Mouse (Mus musculus) CD4-positive, CD25-positive, alpha-beta regulatory T cell (primary cell): ENCODE results near the gene Mars. TPM values are rescaled to one million over a fixed set of nuclear protein-coding genes. Genes with fewer than 3 reads are reported as not detected.

Experiments used
- polyA plus RNA-seq: library from polyadenylated mRNA; unstranded; fragments of 100-300 nt; shearing (Covaris generic); gene quantifications from one replicate; pipeline ENCODE4 v1.2.1, GENCODE M21; 2017

Gene Mars
- polyA plus RNA-seq: 74.3 TPM

DNA sequence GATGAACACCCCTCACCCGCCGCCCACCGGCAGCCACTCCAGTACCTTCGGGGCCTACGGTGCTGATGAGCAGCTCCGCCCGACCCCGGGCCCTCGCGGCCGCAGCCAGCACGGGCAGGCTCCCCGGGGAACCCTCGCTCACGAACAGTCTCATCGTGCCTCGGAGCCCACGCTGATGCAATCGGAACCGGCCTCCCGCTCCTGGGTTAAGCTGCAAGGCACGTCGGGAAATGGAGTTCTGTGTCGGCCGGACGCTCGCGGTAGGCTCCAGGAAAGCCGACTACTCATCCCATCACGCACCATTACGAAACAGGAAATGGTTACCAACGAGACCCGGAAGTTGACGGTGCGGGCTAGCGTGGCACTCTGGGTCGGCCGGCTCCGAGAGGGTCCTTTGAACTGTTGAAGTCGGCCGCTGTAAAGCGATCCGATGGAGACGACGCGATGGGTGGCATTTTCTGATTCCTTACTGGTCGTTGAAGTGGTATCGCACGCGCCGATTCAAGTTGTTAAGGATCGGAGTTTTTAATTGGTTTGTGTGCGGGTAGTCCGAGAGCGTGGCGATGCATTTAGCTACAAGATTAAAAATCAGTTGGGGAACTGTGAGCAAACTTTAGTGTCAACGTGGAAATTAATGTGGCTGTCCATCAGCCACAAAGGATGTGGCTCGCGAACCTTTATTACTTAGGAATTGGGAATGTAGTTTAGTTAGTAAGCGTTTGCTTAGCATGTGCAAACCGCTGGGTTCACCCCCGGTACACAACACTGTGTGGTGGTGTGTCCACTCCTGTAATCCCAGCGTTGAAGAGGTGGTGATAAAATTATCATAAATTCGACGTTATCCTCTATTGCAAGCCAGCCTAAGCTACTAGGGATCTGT is at the start of gene Mars:
Gene Mars, minus strand, starts transcription at position 311 of the 880 bp plus-strand sequence.

DNA sequence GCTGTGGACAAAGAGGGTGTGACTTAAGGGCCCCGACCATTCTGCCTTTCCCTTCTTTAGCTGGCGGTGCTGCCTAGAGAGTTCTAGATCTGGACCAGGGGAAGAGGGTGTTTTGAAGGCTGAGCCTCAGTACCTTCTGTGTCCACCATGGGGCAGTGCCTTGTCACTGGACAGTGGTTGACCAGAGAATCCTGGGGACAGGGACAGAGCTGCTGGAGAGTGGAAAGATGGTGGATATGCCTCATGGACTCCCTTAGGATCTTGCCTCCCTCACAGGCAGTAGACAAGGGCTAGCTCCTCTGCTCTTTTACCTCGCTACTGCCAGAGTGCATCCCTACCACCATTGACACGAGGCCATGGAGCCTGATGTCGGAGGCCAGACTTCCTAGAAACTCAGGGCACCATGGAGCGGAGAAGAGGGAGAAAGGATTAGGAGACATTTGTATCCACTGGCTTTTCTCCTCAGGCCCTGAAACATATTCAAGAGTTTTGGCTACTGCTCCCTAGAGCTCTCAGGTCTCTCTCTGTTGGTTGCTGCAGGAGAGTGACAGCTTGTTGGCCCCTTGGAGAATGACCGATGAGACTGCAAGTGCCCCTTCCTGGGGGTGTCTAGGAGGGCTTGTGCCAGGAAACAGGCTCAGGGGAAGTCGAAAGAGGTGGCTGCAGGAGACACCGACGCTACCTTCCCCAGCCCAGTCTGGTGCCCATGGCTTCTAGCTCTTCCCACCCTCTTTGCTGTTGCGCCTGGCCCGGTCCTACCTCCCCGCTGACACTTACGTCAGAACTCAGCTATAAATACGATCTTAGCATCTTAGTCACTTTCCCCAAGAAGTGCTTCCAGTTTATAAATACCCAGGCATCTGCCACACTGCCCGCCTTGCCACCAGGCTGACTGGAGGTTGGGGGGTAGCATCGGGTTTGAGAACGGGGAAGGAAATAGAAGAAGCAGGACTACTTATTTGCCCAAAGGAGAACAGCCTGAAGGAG is 42.6 kb upstream of the Mars start, which contains the start of gene Inhbe:
Gene Inhbe, minus strand, starts transcription at position 503 of the 987 bp plus-strand sequence.

DNA sequence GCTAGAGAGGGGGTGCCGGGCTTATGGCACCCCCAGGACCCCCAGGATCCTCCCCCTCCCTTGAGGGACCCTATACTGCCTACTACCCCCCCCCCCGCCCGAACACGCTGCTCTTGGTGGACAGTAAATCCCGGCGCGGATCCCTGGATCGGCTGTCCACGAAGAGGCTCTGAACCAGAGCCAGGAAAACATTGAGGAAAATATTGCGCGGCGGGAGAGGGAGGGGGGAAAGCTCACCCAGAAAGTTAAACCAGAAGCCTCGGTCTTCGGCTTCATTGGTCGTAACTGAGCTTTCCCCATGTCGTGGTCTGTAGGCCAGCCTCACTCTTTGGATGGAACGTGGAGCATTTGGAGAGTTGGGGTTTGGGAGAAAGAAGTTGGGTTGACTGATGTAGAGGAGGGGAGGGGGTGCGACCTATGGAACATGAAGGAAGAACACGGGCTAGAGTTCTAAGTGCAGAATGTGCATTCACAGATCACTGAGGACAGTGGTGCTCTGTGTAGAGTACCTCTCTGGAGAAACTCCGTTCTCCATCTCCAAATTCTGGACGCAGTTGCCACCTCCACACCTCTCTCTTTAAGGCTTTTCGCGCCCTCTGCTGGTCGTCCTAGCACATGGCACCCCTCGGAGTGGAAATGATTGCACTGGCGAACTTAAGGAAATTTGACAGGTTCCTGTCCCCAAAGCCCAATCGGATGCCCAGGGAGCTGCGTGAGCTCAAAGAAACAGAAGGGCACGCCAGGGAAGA is 30.5 kb upstream of the Mars start, which contains the start of gene Gli1:
Gene Gli1, minus strand, starts transcription at position 84 of the 749 bp plus-strand sequence.

DNA sequence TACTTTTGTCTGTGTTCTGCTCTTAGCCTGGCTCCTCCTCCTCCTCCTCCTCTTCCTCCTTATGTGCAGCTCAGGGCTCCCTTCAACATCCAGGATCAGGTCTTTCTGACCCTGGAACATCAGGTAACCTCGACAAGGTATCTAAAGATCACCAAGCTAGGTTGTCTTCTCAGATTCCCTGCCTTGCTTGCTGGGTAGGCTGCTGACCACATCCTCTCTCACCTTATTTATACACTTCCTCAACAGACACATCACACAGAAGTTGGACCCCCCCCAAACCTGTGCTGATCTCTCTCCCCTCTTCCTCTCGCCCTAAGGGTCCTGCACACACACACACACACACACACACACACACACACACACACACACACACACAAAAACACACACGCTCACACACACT is 10.0 kb upstream of the Mars start, which contains the start of gene Arhgap9:
Gene Arhgap9, plus strand, starts transcription at position 344 of the 400 bp plus-strand sequence.

DNA sequence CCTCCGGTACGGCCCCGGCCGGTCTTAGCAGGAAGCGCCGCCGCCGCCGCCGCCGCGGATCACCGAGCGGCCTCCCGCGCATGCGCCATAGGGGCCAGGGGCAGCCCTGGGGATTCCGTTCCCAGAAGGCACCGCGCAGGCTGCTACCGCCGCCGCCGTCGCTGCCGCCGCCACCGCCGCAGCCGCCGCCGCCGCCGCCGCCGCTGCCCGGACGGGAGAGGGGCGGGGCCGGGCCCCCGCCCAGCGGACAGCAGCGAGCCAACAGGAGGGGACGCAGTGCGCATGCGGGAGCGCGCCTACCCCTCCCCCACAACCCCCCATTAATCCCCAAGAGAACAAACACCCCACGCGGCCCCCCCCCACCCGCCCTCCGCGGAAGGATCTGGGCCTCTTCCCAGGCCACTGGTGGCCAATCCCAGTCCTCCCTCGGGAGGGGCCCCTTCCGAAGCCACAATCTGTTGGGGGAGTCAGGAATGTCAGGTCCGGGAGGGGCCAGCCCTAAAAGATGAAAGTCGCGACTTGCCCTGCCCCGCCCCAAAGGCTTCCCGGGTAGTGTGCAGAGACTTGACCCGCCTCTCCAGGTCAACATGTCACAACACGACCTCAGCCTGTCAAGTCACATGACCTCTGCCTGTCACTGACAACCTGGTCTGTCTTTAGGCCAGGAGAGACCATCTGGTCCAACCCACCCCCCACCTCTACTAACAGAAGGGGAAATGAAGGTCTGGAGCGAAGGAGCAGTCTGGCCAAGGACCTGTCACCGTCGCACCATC is 22.6 kb downstream of the Mars start, which contains the start of gene Mbd6:
Gene Mbd6, minus strand, starts transcription at position 219 of the 773 bp plus-strand sequence.

DNA sequence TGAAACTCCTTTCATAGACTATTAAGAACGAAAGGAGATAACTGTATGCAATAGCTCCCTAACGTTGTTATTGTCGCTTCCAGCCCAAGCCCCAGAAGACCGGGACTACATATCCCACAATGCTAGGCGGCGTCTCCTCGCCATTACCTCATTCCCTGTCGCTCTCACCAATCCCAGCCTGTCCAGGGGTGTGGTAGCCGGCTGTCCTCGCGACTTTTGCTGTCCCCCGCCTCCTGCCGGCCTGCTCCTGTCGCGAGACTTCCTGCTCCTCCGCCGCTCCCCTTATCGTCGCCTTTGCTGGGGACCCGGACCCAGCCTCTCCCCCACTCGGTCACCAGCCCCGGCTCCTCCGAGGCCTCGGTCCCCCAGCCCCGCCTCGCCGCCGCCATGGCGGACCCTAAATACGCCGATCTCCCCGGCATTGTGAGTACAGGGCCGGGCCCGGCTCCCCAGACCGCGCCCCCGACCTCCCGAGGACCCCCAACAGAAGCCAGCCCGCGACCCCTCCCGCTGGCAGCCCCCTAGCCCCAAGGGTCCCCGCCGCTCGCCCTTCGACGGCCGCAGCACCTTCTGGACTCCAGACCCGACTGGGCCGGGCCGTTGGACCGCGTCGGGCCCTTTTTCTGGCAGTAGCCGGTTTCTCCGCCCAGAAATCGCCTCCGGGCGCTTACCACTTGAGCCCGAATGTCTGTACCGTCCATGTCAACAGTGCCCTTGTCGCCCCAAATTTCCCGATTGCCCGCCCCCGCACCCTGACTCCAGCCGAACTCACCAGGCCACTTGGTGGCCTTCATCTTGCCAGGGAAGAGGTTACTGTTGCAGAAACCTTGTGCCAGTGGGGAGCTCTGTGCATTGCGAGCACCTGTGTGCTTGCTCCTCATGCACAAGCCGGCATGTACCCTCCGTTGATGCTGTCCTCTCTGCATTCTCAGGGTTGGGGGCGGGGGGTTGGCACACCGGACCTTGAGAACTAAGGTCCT is 45.2 kb downstream of the Mars start, which contains the start of gene Dctn2:
Gene Dctn2, plus strand, starts transcription at position 257 of the 980 bp plus-strand sequence.

DNA sequence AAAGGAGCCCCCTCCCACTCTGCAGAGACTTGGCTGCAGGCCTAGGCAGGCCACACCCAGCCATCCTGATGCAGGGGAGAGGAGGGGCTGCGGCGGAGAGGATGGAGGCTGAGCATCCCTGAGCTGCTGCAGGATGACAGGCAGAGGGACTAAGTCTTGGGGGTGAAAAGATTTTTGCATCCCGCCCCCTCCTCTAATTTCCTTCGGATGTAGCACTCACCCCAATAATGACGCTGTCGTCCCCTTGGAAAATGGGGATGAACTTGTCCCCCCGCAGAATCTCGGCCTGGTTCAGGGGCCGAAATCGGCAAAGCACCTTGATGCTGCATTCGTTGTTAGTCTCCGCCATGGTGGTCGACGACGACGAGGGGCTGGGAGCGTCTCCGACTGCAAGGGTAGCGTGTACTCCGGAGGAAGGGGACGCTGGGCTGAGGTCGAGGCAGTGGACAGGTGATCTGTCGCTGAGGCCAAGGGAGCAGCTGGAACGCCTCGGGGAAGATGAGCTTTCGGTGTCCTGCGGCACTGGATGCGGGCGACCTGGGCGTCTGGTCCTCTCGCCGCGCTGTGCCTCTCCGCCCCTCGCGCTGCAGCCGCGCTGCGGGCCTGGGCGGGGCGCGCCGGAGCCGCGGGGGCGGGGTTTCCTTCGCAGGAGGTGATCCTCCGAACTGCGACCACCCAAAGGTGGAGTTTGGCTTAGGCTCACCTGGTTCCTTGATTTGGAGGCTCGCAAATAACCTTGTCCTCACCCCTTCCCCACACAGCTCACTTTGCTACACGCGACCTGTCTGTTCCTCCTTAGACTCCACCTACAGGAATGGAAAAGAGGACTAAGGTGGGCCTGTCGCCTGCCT is 48.8 kb downstream of the Mars start, which contains the start of gene Kif5a:
Gene Kif5a, minus strand, starts transcription at position 801 of the 851 bp plus-strand sequence.

Other genes starting within 250 kb of the Mars start
- 334 TPM for gene Cdk4, start 248.3 kb downstream of the Mars start, polyA plus RNA-seq
- gene Tspan31, start 241.5 kb downstream of the Mars start, polyA plus RNA-seq: 64.1 TPM
- 30.6 TPM for gene Agap2, start 236.5 kb downstream of the Mars start, polyA plus RNA-seq
- gene Os9, start 190.7 kb downstream of the Mars start, polyA plus RNA-seq: 171 TPM
- 728 TPM for gene B4galnt1, start 146.6 kb downstream of the Mars start, polyA plus RNA-seq
- 5.8 TPM for gene Slc26a10, start 131.1 kb downstream of the Mars start, polyA plus RNA-seq
- 0.43 TPM for gene Arhgef25, start 121.7 kb downstream of the Mars start, polyA plus RNA-seq
- gene Dtx3, start 116.1 kb downstream of the Mars start, polyA plus RNA-seq: 112 TPM
- gene Pip4k2c, start 100.2 kb downstream of the Mars start, polyA plus RNA-seq: 37.4 TPM
- gene Kif5a, start 48.4 kb downstream of the Mars start, polyA plus RNA-seq: 0.74 TPM
- gene Dctn2, start 45.4 kb downstream of the Mars start, polyA plus RNA-seq: 117 TPM
- 13.4 TPM for gene Mbd6, start 22.8 kb downstream of the Mars start, polyA plus RNA-seq
- 395 TPM for gene Arhgap9, start 10.2 kb upstream of the Mars start, polyA plus RNA-seq
- gene Gli1, start 30.2 kb upstream of the Mars start, polyA plus RNA-seq: 0.54 TPM
- 0.07 TPM for gene Inhbe, start 42.6 kb upstream of the Mars start, polyA plus RNA-seq
- gene Inhbc, start 58.6 kb upstream of the Mars start, polyA plus RNA-seq: not detected
- 39.5 TPM for gene R3hdm2, start 68.5 kb upstream of the Mars start, polyA plus RNA-seq
- gene Stac3, start 189.9 kb upstream of the Mars start, polyA plus RNA-seq: 0.14 TPM
- not detected for gene Ndufa4l2, start 203.2 kb upstream of the Mars start, polyA plus RNA-seq
- gene Shmt2, start 210.7 kb upstream of the Mars start, polyA plus RNA-seq: 103 TPM
- gene Nxph4, start 222.8 kb upstream of the Mars start, polyA plus RNA-seq: not detected